Mouse (Mus musculus) stomach, embryonic 14.5 days (tissue): ENCODE data around the gene Rbm28. TPM values are rescaled to one million over a fixed set of nuclear protein-coding genes. Genes with fewer than 3 reads are reported as not detected.

Experiments
- ATAC-seq: fragments of 200-750 bp; cut with Nextera tagmentation; 2 replicates; pipeline ENCODE4 v1.8.0; 2017; ENCODE audit warnings: low read depth, moderate TSS enrichment; ENCODE audit not compliant: insufficient number of reproducible peaks, insufficient read depth, low FRiP score
- H3K27ac ChIP-seq: fragments of 300-500 bp; sonication (generic); 2 replicates; pipeline ENCODE4 v1.5.1; 2014; ENCODE audit warnings: mild to moderate bottlenecking, low read length, moderate library complexity, mixed read lengths
- H3K27me3 ChIP-seq: fragments of 300-500 bp; sonication (generic); 2 replicates; pipeline ENCODE4 v1.6.1; 2014; ENCODE audit warnings: low read length, control low read depth, mixed read lengths; ENCODE audit not compliant: control insufficient read depth, insufficient read depth
- H3K36me3 ChIP-seq: fragments of 300-500 bp; sonication (generic); 2 replicates; pipeline ENCODE4 v1.6.1; 2014; ENCODE audit warnings: mild to moderate bottlenecking, control low read depth, low read length, moderate library complexity, mixed read lengths; ENCODE audit not compliant: control insufficient read depth, insufficient read depth
- H3K4me1 ChIP-seq: fragments of 300-500 bp; sonication (generic); 2 replicates; pipeline ENCODE4 v1.6.1; 2014; ENCODE audit warnings: low read length, control low read depth, mixed read lengths; ENCODE audit not compliant: control insufficient read depth, insufficient read depth
- H3K4me2 ChIP-seq: fragments of 300-500 bp; sonication (generic); replicated peaks from 2 replicates; pipeline ENCODE4 v1.6.1; 2014; ENCODE audit warnings: low read depth, low read length, control low read depth
- H3K4me3 ChIP-seq: fragments of 300-500 bp; sonication (generic); 2 replicates; pipeline ENCODE4 v1.5.1; 2014; ENCODE audit warnings: low read depth, low read length, control low read depth
- H3K9ac ChIP-seq: fragments of 300-500 bp; sonication (generic); replicated peaks from 2 replicates; pipeline ENCODE4 v1.6.1; 2014; ENCODE audit warnings: low read depth, mild to moderate bottlenecking, control low read depth, low read length, moderate library complexity, mixed read lengths
- H3K9me3 ChIP-seq: fragments of 300-500 bp; sonication (generic); 2 replicates; pipeline ENCODE4 v1.6.1; 2016; ENCODE audit warnings: low read depth, low read length, control low read depth; ENCODE audit not compliant: control insufficient read depth
- WGBS: fragments of 180-500 bp; shearing (Covaris S2); extraction: QIAGEN DNeasy Blood & Tissue Kit; methylation state at CpG from one replicate; pipeline ENCODE4 v1.1.7; 2014; 5-methylcytosine and 5-hydroxymethylcytosine counted together
- polyA plus RNA-seq: library from polyadenylated mRNA; unstranded; fragments of >200 nt; fragmentation: Nextera tagmentation; extraction: Ambion mirVana; gene quantifications from 2 replicates; pipeline ENCODE4 v1.2.1, GENCODE M21; 2014

Rbm28 gene
- polyA plus RNA-seq, 1 experiment from 2014 or later, result 44.1 TPM

DNA sequence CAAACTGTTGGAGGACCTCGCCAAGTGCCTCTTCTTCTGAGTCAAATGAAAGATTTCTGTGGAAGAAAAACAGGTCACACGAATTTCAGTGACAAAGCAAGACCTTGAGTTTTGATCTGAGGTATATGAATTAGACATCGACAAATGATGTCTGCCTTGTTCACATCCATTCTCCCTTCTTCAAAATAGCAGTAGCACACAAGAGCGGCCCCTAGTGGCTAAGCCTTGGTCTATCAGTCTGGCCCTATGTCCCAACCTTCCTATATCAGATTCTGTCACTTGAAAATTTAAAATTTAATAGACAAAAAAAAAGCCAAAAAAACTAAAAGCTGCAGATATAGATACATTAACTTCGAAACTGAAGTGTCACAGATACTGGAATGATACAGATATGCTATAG is 21.2 kb downstream of the Rbm28 start:
- 47% methylated on average over 5 of the region's 5 CpGs for WGBS
- H3K9me3 ChIP-seq, result no peaks in the 10 kb centered on the region
- no peak overlapping the region for H3K4me2 ChIP-seq
- no peak overlapping the region for H3K4me3 ChIP-seq
- no peaks in the 10 kb centered on the region for H3K4me1 ChIP-seq
- peaks cover 8% of the 10 kb centered on the region; the same call in 1 of the 2 replicates for H3K36me3 ChIP-seq
- no peak overlapping the region for H3K27ac ChIP-seq
- no peak overlapping the region for H3K9ac ChIP-seq
- ATAC-seq, result no peak
- no peaks in the 10 kb centered on the region for H3K27me3 ChIP-seq

DNA sequence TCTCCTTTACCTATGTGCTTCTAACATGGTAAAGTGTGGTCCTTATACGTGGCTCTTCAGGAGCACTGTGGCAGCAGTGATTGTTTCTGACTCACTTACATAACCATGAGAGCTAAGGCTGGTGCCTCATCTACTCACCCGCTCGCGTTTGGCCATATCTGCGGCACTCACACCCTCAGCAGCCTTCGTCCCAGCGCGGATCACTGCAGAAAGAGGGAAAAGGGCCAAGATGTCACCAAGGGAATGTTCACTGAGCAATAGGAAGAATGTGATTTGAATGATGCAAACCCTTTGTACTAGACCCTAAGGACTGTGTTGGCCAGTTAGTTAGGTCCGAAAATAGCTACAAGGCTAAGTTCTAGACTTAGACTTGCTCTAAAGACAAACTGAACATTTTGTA is 27.4 kb downstream of the Rbm28 start:
- Histone ChIP-seq H3K27me3 (no peaks in the 10 kb centered on the region), H3K4me1 (no peaks in the 10 kb centered on the region), H3K36me3 (peaks cover 40% of the 10 kb centered on the region; the same call in 1 of the 2 replicates), H3K27ac (no peak overlapping the region), H3K9me3 (no peaks in the 10 kb centered on the region), H3K4me2 (no peak overlapping the region), H3K9ac (no peak overlapping the region), H3K4me3 (no peak overlapping the region)
- WGBS, result 93% methylated on average over 9 of the region's 9 CpGs
- ATAC-seq, result no peak

DNA sequence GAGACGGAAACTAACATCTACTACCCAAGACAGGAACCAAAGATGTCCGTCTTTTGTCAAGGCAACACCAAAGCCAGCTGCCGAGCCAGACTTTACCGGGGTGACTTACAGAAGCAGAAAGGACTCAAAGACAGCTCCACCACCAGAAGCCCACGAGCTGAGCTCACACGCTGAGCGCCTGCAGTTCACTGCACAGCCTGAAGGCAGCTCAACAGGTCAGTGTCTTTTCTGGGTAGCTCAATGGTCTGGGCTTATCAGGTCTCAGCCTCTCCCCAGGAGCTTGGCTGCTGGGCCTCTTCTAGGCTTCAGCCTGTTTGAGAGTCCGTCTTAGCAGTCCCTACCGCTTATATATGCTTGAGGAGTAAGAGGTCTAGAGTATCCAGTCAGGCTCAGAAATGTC is 31.7 kb downstream of the Rbm28 start:
- no peak for ATAC-seq
- H3K4me1 ChIP-seq, result no peaks in the 10 kb centered on the region
- H3K27ac ChIP-seq, result no peak overlapping the region
- H3K9me3 ChIP-seq, result no peaks in the 10 kb centered on the region
- no peak overlapping the region for H3K4me2 ChIP-seq
- H3K9ac ChIP-seq, result no peak overlapping the region
- H3K27me3 ChIP-seq, result no peaks in the 10 kb centered on the region
- H3K4me3 ChIP-seq, result no peak overlapping the region
- WGBS, result 97% methylated on average over 9 of the region's 9 CpGs
- H3K36me3 ChIP-seq, result peaks cover 46% of the 10 kb centered on the region; the same call in 1 of the 2 replicates

DNA sequence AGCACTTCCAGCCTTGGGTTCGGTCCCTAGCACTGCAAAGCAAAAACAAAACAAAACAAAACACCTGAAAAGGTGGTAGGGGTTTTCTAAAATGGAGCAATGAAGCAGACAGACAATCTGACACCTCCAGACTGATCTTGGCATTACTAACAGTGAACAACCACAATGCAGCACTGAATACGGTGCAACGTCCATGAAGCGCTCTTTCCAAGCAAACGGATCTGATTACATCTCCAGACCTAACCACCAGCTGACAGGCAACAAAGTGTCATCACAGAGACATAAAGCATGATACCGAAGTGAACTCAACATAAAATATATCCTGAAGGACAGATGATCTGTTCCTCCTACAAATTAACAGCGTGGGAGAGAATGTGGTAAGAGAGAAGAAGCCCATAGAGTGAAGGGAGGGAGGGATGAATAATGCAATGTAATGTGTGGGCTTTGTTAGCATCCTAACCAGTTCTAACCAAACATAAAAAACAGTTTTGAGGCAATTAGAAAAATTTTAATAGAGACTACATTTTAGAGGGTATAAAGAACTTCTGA is 37.9 kb downstream of the Rbm28 start:
- no peak for ATAC-seq
- Histone ChIP-seq H3K27me3 (no peaks in the 10 kb centered on the region), H3K4me2 (no peak overlapping the region), H3K36me3 (peaks cover 40% of the 10 kb centered on the region), H3K4me1 (no peaks in the 10 kb centered on the region), H3K27ac (no peak overlapping the region), H3K9ac (no peak overlapping the region), H3K9me3 (no peaks in the 10 kb centered on the region), H3K4me3 (no peak overlapping the region)
- WGBS, result 86% methylated on average over 7 of the region's 7 CpGs

DNA sequence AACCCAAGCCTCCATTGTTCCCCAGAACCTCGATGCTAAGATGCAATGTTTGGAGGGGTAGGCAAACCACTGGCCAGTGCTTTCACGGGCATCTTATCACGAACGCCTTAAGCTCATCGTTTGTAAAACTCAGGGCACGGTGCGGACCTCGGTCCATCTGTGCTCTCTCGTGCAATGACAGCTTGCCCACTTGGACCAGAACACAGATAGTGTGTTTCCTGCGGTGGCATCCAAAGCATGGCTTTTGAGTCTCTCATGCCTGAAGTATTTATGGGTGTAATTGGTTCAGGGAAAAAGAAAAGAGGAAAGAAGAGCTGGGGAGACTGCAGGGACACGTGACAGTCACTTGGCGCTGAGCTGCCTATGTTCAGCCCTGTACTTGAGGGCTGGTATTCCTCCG is 44.8 kb downstream of the Rbm28 start:
- Histone ChIP-seq H3K36me3 (peaks cover 6% of the 10 kb centered on the region; the same call in 1 of the 2 replicates), H3K4me1 (no peaks in the 10 kb centered on the region), H3K9me3 (no peaks in the 10 kb centered on the region), H3K4me2 (no peak overlapping the region), H3K27me3 (no peaks in the 10 kb centered on the region), H3K9ac (no peak overlapping the region), H3K4me3 (no peak overlapping the region), H3K27ac (no peak overlapping the region)
- WGBS, result 85% methylated on average over 13 of the region's 13 CpGs
- ATAC-seq, result no peak

DNA sequence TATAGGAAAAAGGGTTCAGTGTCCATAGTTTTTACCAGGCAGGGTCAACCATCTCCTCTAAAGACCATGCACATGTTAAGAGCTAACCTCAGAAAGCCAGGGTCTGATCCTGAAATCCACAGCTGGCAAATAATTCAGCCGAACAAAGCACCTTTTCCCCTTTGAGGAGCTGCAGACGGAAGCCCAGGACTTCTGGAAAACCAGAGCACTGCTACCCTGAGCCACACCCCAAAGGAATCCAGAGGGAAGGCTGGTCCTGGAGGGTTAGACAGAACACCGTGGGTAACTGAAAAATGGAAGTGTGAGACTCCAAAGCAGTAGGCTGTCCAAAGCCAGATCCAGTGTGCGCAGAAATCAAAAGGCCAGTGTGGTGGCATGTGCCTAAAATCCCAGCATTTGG is 45.8 kb downstream of the Rbm28 start:
- Histone ChIP-seq H3K4me3 (no peak overlapping the region), H3K4me2 (no peak overlapping the region), H3K4me1 (no peaks in the 10 kb centered on the region), H3K9ac (no peak overlapping the region), H3K27me3 (no peaks in the 10 kb centered on the region), H3K27ac (no peak overlapping the region), H3K36me3 (no peaks in the 10 kb centered on the region), H3K9me3 (no peaks in the 10 kb centered on the region)
- 65% methylated on average over 4 of the region's 4 CpGs for WGBS
- no peak for ATAC-seq

DNA sequence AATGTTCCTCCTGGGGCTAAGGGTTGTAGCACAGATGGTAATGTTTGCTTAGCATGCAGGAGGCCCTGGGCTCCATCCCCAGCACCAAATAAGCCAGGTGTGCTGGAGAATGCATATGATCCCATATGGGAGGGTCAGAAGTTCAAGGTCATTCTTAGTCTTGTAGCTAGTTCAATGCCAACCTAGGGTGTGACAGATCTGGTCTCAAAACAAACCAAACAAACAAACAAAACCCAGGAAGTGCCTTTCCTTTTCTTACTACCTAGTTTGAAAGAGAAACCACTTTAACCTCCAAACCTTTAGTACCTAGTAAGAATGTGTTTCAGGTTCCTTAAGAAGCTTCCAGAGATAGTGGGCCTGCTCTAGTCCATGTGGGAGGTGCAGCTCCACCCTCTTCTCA is 46.6 kb downstream of the Rbm28 start:
- H3K4me2 ChIP-seq, result no peak overlapping the region
- H3K9me3 ChIP-seq, result no peaks in the 10 kb centered on the region
- no peaks in the 10 kb centered on the region for H3K4me1 ChIP-seq
- H3K27me3 ChIP-seq, result no peaks in the 10 kb centered on the region
- H3K9ac ChIP-seq, result no peak overlapping the region
- H3K4me3 ChIP-seq, result no peak overlapping the region
- ATAC-seq, result no peak
- H3K27ac ChIP-seq, result no peak overlapping the region
- H3K36me3 ChIP-seq, result no peaks in the 10 kb centered on the region

DNA sequence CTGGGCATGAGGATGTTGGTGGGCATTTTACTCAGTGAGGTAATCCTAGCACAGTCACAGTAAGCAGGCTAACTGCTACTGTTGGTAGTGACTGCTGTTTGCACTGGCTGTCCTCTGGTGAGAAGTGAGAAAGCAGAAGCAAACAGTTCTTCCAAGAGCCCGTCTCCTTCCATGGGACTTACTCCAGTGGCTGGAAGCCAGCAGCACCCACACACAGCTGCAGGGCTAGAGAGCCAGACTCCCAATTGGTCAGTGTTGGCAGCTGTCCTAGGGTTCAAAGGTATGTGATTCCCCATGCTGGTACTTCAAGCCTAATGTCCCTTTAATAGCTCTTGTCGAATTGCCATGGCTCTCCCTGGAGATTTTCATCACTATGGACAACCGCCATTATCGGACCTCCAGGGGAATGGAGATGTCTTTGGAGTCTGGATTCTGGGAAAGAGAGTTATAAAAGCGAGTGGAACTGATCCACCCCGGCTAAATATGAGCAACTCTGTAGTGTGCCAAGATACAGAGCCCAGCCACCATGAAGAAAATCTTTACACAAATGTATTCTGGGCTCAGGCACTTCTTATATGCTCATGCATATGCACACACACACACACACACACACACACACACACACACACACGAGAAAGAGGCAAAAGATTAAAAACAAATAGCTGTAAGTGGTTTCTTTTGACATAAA is 47.2 kb downstream of the Rbm28 start:
- no peak overlapping the region for H3K4me2 ChIP-seq
- WGBS, result 66% methylated on average over 7 of the region's 7 CpGs

DNA sequence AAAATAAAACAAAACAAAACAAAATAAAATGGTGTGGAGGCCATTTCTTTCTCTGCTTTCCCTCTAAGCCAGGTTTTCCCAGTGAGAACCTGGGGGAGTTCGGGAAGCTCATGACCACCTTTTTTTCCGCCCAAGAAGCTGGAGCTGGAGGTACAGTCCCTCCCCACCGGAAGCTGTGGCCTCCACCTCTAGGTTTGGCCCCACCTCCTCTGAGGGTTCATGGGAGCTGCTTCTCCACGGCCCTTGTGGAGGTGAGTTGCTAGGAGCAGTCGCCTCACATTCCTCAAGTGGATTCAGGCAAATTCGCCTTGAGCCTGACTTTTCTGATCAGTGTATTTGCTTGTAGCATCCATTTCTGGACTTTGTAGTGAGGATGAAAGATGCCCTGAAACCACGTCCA is 49.0 kb downstream of the Rbm28 start:
- no peak overlapping the region for H3K4me2 ChIP-seq
- H3K4me3 ChIP-seq, result no peak overlapping the region
- no peaks in the 10 kb centered on the region for H3K4me1 ChIP-seq
- no peak for ATAC-seq
- H3K36me3 ChIP-seq, result no peaks in the 10 kb centered on the region
- H3K9ac ChIP-seq, result no peak overlapping the region
- H3K9me3 ChIP-seq, result peaks cover 16% of the 10 kb centered on the region
- no peak overlapping the region for H3K27ac ChIP-seq
- no peaks in the 10 kb centered on the region for H3K27me3 ChIP-seq
- 64% methylated on average over 7 of the region's 7 CpGs for WGBS

More for the DNA sequence above, 47.2 kb downstream of the Rbm28 start:
- Histone ChIP-seq H3K36me3 (no peaks in the 10 kb centered on the region), H3K4me1 (no peaks in the 10 kb centered on the region), H3K27me3 (no peaks in the 10 kb centered on the region), H3K9ac (no peak overlapping the region), H3K27ac (no peak overlapping the region), H3K9me3 (no peaks in the 10 kb centered on the region), H3K4me3 (no peak overlapping the region)
- ATAC-seq, result no peak
